Mouse (Mus musculus) bone marrow macrophage, adult 2 months (primary cell): ENCODE data around the gene Fam3b.

Source experiments
- CTCF ChIP-seq: IDR thresholded peaks from 2 replicates; pipeline ENCODE4 v1.5.1; 2012; ENCODE audit warnings: low read depth, mild to moderate bottlenecking, low read length, moderate library complexity
- POLR2A ChIP-seq: IDR thresholded peaks from 2 replicates; pipeline ENCODE4 v1.6.1; 2012; ENCODE audit warnings: mild to moderate bottlenecking, low read depth, low read length, borderline replicate concordance

DNA sequence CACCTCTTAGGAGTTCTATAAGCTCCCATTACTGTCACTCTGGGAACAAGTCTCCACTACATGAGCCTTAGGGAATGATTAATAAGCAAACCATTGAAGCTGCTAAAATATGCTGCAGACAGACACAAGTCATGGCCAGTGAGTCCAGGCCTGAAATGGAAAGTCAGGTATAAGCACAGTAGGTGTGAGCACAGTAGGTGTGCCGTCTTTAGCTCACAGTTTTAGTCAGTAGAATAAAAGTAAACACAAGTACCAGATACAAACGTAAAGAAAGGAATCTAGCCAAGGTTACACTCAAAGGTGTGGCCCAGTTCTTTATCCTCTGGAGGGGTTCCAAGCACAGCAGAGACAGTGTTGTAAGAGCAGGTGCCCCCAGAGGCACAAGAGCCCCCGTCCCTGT lies 47.1 kb downstream of the Fam3b start:
- TF ChIP-seq CTCF (no peak), POLR2A (no peak)
